Mouse (Mus musculus): Measurements from ENCODE around the gene Ddx47.

DNA sequence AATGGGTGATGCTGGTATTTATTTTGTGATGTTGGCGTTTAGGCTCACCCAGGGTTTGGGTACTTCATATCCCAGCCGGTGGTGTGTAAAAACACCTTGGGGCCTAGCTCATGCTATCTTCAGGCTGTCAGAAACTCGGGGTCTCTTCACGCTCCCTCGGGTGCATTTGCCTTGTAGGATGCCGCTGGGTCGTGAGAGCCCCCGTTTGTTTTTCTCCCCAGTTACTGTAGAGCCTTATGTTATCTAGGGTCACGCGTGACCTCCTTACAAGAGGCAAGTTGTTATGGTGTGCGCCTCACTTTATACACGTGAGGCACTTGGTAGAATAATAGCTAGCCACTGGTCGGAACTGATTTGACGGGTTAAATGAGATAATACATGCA is 313 bp downstream of the Ddx47 start:
- TF ChIP-seq EP300 (IDR thresholded peaks at IDR 0.05; ENCODE audit: low read depth) (peak; percentile 29; the same call in 1 of the 2 replicates), CTCF (IDR thresholded peaks at IDR 0.05; ENCODE audit: low read depth) (no peak)

Measured in liver, embryonic 14.5 days (tissue).